Mouse (Mus musculus): ENCODE results near the gene Itga6.

- TF ChIP-seq CTCF (IDR thresholded peaks at IDR 0.05) (no peak), EP300 (IDR thresholded peaks at IDR 0.05; ENCODE audit: insufficient read depth, low read depth, low read length) (no peak), POLR2A (IDR thresholded peaks at IDR 0.05; ENCODE audit: insufficient read depth, low read depth, low read length) (no peak)
Measured at GRCm38 (mm10) chr2:71855076-71855475, 109.7 kb downstream of the Itga6 start.

All from heart, adult 2 months (tissue).